Mouse (Mus musculus): Measurements from ENCODE around the gene Tnfrsf8. TPM values are rescaled to one million over a fixed set of nuclear protein-coding genes. Genes with fewer than 3 reads are reported as not detected.

Gene Tnfrsf8
- total RNA-seq, 1 experiment, result 5.1 TPM

DNA sequence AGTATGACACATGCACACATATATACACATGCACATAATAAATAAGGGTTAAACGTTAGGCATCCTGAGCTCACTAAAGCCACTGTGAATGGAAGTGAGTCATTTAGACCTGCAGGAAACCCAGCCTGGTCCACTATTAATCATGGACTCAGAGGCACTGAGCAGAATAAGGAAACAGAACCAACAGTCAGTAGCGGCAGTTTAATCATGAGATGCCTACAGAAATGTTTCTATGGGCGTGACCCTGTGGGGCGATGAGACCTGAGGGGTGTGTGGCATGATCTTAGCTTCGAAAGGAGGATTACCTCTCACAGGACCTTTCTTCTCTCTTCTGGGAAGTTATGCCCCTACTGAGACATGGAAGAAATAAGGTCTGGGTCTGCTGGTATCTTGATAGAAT lies 7.2 kb upstream of the Tnfrsf8 start:
- Histone ChIP-seq H3K36me3 (ENCODE audit: control insufficient read depth, insufficient read depth, low read length, poor library complexity, severe bottlenecking) (no peaks in the 10 kb centered on the region), H3K9me3 (ENCODE audit: control insufficient read depth, insufficient read depth, low read depth, low read length) (no peaks in the 10 kb centered on the region), H3K27ac (ENCODE audit: insufficient read depth, low read depth, low read length, poor library complexity, severe bottlenecking) (no peak overlapping the region), H3K9ac (ENCODE audit: insufficient read depth, low read depth, low read length, poor library complexity, severe bottlenecking) (no peak overlapping the region), H3K4me3 (ENCODE audit: insufficient read depth in 1 of 2, low read depth in 1 of 2, low read length in 2 of 2, poor library complexity in 1 of 2, severe bottlenecking in 1 of 2) (no peak overlapping the region), H3K4me1 (ENCODE audit: control insufficient read depth in 2 of 2, insufficient read depth in 2 of 2, low read length in 2 of 2, poor library complexity in 1 of 2) (peaks cover 0 to 2% of the 10 kb centered on the region in 2 experiments; a peak in 1 of 4 replicates)
- no peak for DNase-seq (ENCODE audit: low read depth, low spot score)
- TF ChIP-seq ZNF384 (IDR thresholded peaks at IDR 0.05; ENCODE audit: low read depth, low read length) (no peak), MAFK (IDR thresholded peaks at IDR 0.05; ENCODE audit: insufficient read depth, low read depth, low read length) (no peak), ZC3H11A (IDR thresholded peaks at IDR 0.05; ENCODE audit: borderline replicate concordance, low read depth, low read length) (no peak), CHD2 (IDR thresholded peaks at IDR 0.05; ENCODE audit: low read depth, low read length) (no peak), HCFC1 (IDR thresholded peaks at IDR 0.05; ENCODE audit: borderline replicate concordance, insufficient read depth, low read length) (no peak)
- in situ Hi-C loops (cut with MboI; ENCODE audit: low sequenced_read_pairs in 2 of 2, unreplicated experiment in 2 of 2), result loop anchor here (25.0 kb wide), 1 partner anchor 165 kb away; no protein-coding TSS in a partner anchor

DNA sequence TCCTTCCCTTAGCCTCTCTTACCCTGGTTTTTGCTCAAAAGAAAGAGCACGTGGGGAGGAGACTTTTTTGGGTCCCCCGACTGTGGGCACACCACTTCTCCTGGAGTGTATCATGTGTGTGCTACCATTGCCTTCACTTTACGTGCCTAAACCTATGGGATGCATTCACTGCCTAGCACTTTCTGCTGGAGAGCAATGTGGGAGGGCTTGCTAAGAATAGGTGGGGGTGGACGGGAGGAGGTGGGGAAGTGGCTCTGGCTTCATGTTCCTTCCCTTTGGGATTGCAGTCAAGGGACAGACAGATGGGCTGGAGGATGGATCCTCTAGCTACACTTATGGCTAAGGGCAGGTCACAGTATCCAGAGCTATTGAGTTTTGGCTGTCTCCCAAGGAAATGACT lies 5.7 kb upstream of the Tnfrsf8 start:
- in situ Hi-C loops (cut with MboI; ENCODE audit: low sequenced_read_pairs in 2 of 2, unreplicated experiment in 2 of 2), result loop anchor here (25.0 kb wide), 1 partner anchor 167 kb away; no protein-coding TSS in a partner anchor
- no peaks in the 10 kb centered on the region for H3K36me3 ChIP-seq (ENCODE audit: control insufficient read depth, insufficient read depth, low read length, poor library complexity, severe bottlenecking)
- TF ChIP-seq HCFC1 (IDR thresholded peaks at IDR 0.05; ENCODE audit: borderline replicate concordance, insufficient read depth, low read length) (no peak), ZNF384 (IDR thresholded peaks at IDR 0.05; ENCODE audit: low read depth, low read length) (no peak), ZC3H11A (IDR thresholded peaks at IDR 0.05; ENCODE audit: borderline replicate concordance, low read depth, low read length) (no peak), MAFK (IDR thresholded peaks at IDR 0.05; ENCODE audit: insufficient read depth, low read depth, low read length) (no peak), CHD2 (IDR thresholded peaks at IDR 0.05; ENCODE audit: low read depth, low read length) (no peak)

DNA sequence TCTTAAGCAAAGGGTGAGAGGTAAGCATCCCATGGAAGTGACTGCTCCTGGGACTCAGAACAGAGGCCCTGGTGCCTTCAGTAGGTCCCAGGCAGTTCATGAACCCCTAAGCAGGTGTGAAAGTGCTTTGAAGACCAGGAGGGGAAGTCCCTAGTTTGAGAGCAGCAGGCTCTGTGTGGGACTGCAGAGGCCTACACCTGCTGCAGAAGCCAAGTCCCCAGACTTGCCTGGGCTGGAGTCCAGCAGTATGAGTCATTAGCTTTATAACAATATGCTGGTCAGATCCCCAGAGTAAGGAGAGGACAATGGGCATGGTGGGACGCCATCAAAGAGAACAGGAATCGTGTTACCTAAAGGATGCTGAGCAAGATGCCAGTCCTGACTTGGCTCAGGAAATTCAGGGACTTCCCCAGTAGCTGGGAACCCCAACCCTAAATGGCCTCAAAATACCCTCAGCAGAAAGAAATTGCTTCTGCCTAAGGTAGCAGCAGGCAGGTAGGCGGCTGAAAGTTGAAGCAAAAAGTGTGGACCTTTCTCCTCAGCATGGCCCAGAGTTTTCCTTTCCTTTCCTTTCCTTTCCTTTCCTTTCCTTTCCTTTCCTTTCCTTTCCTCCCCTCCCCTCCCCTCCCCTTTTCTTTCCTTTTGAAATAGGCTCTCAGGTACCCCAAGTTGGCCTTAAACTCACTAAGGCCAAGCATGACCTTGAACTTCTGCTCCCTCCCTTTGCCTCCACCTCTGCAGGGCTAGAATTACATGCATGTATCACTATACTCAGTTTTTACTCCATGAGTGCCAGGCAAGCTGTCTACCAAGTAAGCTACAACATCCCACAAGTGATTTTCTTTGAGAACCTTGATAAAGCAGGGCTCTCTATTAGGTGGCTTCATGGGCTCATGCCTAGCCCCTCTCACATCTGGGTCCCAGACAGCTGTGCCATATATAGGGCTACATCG lies 4.6 kb upstream of the Tnfrsf8 start:
- no peak overlapping the region for H3K27ac ChIP-seq (ENCODE audit: insufficient read depth, low read depth, low read length, poor library complexity, severe bottlenecking)
- in situ Hi-C loops (cut with MboI; ENCODE audit: low sequenced_read_pairs in 2 of 2, unreplicated experiment in 2 of 2), result loop anchor here (25.0 kb wide), 1 partner anchor 168 kb away; no protein-coding TSS in a partner anchor
- TF ChIP-seq ZNF384 (IDR thresholded peaks at IDR 0.05; ENCODE audit: low read depth, low read length), result no peak
- no peak for TF ChIP-seq CHD2 (IDR thresholded peaks at IDR 0.05; ENCODE audit: low read depth, low read length)
- no peak for TF ChIP-seq ZC3H11A (IDR thresholded peaks at IDR 0.05; ENCODE audit: borderline replicate concordance, low read depth, low read length)
- no peak for TF ChIP-seq MAFK (IDR thresholded peaks at IDR 0.05; ENCODE audit: insufficient read depth, low read depth, low read length)
- TF ChIP-seq HCFC1 (IDR thresholded peaks at IDR 0.05; ENCODE audit: borderline replicate concordance, insufficient read depth, low read length), result no peak
- H3K4me3 ChIP-seq (ENCODE audit: insufficient read depth in 1 of 2, low read depth in 1 of 2, low read length in 2 of 2, poor library complexity in 1 of 2, severe bottlenecking in 1 of 2), result no peak overlapping the region
- no peaks in the 10 kb centered on the region for H3K9me3 ChIP-seq (ENCODE audit: control insufficient read depth, insufficient read depth, low read depth, low read length)
- no peaks in the 10 kb centered on the region for H3K36me3 ChIP-seq (ENCODE audit: control insufficient read depth, insufficient read depth, low read length, poor library complexity, severe bottlenecking)
- peaks cover 0 to 4% of the 10 kb centered on the region in 2 experiments; a peak in 1 of 4 replicates for H3K4me1 ChIP-seq (ENCODE audit: control insufficient read depth in 2 of 2, insufficient read depth in 2 of 2, low read length in 2 of 2, poor library complexity in 1 of 2)
- no peak for DNase-seq (ENCODE audit: low read depth, low spot score)
- no peak overlapping the region for H3K9ac ChIP-seq (ENCODE audit: insufficient read depth, low read depth, low read length, poor library complexity, severe bottlenecking)

More for the DNA sequence above, 5.7 kb upstream of the Tnfrsf8 start:
- Histone ChIP-seq H3K27ac (ENCODE audit: insufficient read depth, low read depth, low read length, poor library complexity, severe bottlenecking) (no peak overlapping the region), H3K4me3 (ENCODE audit: insufficient read depth in 1 of 2, low read depth in 1 of 2, low read length in 2 of 2, poor library complexity in 1 of 2, severe bottlenecking in 1 of 2) (no peak overlapping the region), H3K9me3 (ENCODE audit: control insufficient read depth, insufficient read depth, low read depth, low read length) (no peaks in the 10 kb centered on the region), H3K4me1 (ENCODE audit: control insufficient read depth in 2 of 2, insufficient read depth in 2 of 2, low read length in 2 of 2, poor library complexity in 1 of 2) (peaks cover 0 to 2% of the 10 kb centered on the region in 2 experiments; a peak in 1 of 4 replicates), H3K9ac (ENCODE audit: insufficient read depth, low read depth, low read length, poor library complexity, severe bottlenecking) (no peak overlapping the region)
- DNase-seq (ENCODE audit: low read depth, low spot score), result no peak

DNA sequence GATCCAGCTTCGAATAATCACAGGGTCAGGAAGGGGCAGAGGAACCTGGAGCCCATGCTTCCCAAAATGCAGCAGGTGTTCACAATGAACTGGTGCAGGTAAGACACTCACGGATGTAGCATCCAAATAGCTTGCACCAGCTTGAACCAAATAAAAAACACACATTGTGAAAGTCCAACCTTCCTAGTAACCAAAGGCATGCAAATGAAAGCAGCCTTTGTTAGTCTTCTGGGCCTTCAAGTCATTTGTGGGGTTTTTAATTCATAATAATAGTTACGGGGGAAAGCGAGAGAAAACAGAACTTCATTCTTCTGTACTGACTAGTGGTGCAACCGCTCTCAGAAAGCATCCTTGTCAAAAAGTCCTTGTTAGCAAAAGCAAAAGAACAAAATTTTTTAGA lies 1.7 kb upstream of the Tnfrsf8 start:
- H3K27ac ChIP-seq (ENCODE audit: insufficient read depth, low read depth, low read length, poor library complexity, severe bottlenecking), result no peak overlapping the region
- no peak for TF ChIP-seq CHD2 (IDR thresholded peaks at IDR 0.05; ENCODE audit: low read depth, low read length)
- TF ChIP-seq MAFK (IDR thresholded peaks at IDR 0.05; ENCODE audit: insufficient read depth, low read depth, low read length), result no peak
- no peak for TF ChIP-seq ZNF384 (IDR thresholded peaks at IDR 0.05; ENCODE audit: low read depth, low read length)
- TF ChIP-seq ZC3H11A (IDR thresholded peaks at IDR 0.05; ENCODE audit: borderline replicate concordance, low read depth, low read length), result no peak
- TF ChIP-seq HCFC1 (IDR thresholded peaks at IDR 0.05; ENCODE audit: borderline replicate concordance, insufficient read depth, low read length), result no peak
- peaks cover 0 to 6% of the 10 kb centered on the region in 2 experiments; a peak in 1 of 4 replicates for H3K4me1 ChIP-seq (ENCODE audit: control insufficient read depth in 2 of 2, insufficient read depth in 2 of 2, low read length in 2 of 2, poor library complexity in 1 of 2)
- no peak for DNase-seq (ENCODE audit: low read depth, low spot score)
- H3K4me3 ChIP-seq (ENCODE audit: insufficient read depth in 1 of 2, low read depth in 1 of 2, low read length in 2 of 2, poor library complexity in 1 of 2, severe bottlenecking in 1 of 2), result no peak overlapping the region
- H3K9me3 ChIP-seq (ENCODE audit: control insufficient read depth, insufficient read depth, low read depth, low read length), result no peaks in the 10 kb centered on the region
- H3K9ac ChIP-seq (ENCODE audit: insufficient read depth, low read depth, low read length, poor library complexity, severe bottlenecking), result no peak overlapping the region
- no peaks in the 10 kb centered on the region for H3K36me3 ChIP-seq (ENCODE audit: control insufficient read depth, insufficient read depth, low read length, poor library complexity, severe bottlenecking)
- in situ Hi-C loops (cut with MboI; ENCODE audit: low sequenced_read_pairs in 2 of 2, unreplicated experiment in 2 of 2), result loop anchor here (25.0 kb wide), 1 partner anchor 171 kb away; no protein-coding TSS in a partner anchor
